Mouse (Mus musculus): Measurements from ENCODE around the gene Capn11.

Capn11 gene

DNA sequence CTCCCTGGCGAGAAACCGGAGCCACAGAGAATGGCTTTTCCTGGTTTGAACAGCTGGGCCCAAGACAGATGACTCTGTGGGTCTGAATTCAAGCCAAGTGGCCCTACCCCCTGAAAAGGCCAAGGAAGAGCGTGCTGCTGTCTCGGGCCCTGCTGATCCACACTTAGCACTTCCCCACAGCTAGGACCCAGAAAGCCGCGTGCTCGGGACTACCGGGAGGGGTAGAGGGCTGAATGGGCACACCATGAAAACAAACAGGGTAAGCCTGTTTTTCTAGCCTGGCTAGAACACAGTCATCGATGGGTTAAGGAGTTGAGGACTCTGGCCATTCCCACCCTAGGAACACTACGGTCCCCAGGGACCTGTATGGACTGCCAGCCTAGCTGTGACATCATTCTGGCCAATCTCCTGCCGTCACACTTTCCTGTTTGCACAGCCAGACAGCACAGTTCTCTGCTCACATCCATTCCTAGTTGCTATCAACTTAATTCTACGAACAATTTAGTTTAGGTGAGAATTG, 78.1 kb downstream of the Capn11 start:
- no peak for DNase-seq
